Mouse (Mus musculus) hindbrain, embryonic 13.5 days (tissue): Measurements from ENCODE around the gene Mdp1. TPM values are rescaled to one million over a fixed set of nuclear protein-coding genes. Genes with fewer than 3 reads are reported as not detected.

ENCODE experiments used
- ATAC-seq: fragments of 200-750 bp; cut with Nextera tagmentation; 2 replicates; pipeline ENCODE4 v1.8.0; 2017; ENCODE audit warnings: moderate TSS enrichment; ENCODE audit not compliant: low FRiP score
- H3K27ac ChIP-seq: fragments of 300-500 bp; sonication (generic); 2 replicates; pipeline ENCODE4 v1.5.1; 2015; ENCODE audit warnings: inconsistent platforms, mild to moderate bottlenecking, moderate library complexity
- H3K27me3 ChIP-seq: fragments of 300-500 bp; sonication (generic); 2 replicates; pipeline ENCODE4 v1.6.1; 2015; ENCODE audit warnings: mild to moderate bottlenecking, inconsistent platforms
- H3K36me3 ChIP-seq: fragments of 300-500 bp; sonication (generic); 2 replicates; pipeline ENCODE4 v1.6.1; 2015; ENCODE audit warnings: mild to moderate bottlenecking, inconsistent platforms
- H3K4me1 ChIP-seq: fragments of 300-500 bp; sonication (generic); replicated peaks from 2 replicates; pipeline ENCODE4 v1.6.1; 2015; ENCODE audit warnings: inconsistent platforms
- H3K4me2 ChIP-seq: fragments of 300-500 bp; sonication (generic); 2 replicates; pipeline ENCODE4 v1.6.1; 2015; ENCODE audit warnings: inconsistent platforms, mild to moderate bottlenecking, moderate library complexity
- H3K4me3 ChIP-seq: fragments of 300-500 bp; sonication (generic); 2 replicates; pipeline ENCODE4 v1.5.1; 2015; ENCODE audit warnings: mild to moderate bottlenecking, inconsistent platforms
- H3K9ac ChIP-seq: fragments of 300-500 bp; sonication (generic); 2 replicates; pipeline ENCODE4 v1.6.1; 2015; ENCODE audit warnings: mild to moderate bottlenecking, inconsistent platforms
- H3K9me3 ChIP-seq: fragments of 300-500 bp; sonication (generic); 2 replicates; pipeline ENCODE4 v1.6.1; 2016; ENCODE audit warnings: inconsistent platforms
- WGBS: fragments of 180-500 bp; shearing (Covaris S2); methylation state at CpG from one replicate; pipeline ENCODE4 v1.1.7; 2015; 5-methylcytosine and 5-hydroxymethylcytosine counted together
- polyA plus RNA-seq: library from polyadenylated mRNA; unstranded; fragments of >200 nt; fragmentation: Nextera tagmentation; extraction: Ambion mirVana; gene quantifications from 2 replicates; pipeline ENCODE4 v1.2.1, GENCODE M21; 2015

The Mdp1 gene
- polyA plus RNA-seq, 1 experiment from 2014 or later, result 74.7 TPM

- no peak within 1 kb of the TSS for H3K27ac ChIP-seq
- no peak for ATAC-seq
- H3K9me3 ChIP-seq, result no peaks in the 10 kb centered on the region
- H3K4me3 ChIP-seq, result no peak within 1 kb of the TSS
- H3K9ac ChIP-seq, result 0 out of 2 replicates have a peak within 1 kb of the TSS, but pooled peaks have one; percentile 24
- peaks cover 35% of the 10 kb centered on the region for H3K4me1 ChIP-seq
- no peaks in the 10 kb centered on the region for H3K27me3 ChIP-seq
- WGBS, result 94% methylated on average over 9 of the region's 9 CpGs
- H3K4me2 ChIP-seq, result no peak within 1 kb of the TSS
- peaks cover 68% of the 10 kb centered on the region for H3K36me3 ChIP-seq
Observed at GRCm38 (mm10) chr14:55637795-55638194, 22.5 kb downstream of the Mdp1 start, which contains the start of gene Gm49378. Gene Gm49378 (minus strand): TSS chr14:55637895.

DNA sequence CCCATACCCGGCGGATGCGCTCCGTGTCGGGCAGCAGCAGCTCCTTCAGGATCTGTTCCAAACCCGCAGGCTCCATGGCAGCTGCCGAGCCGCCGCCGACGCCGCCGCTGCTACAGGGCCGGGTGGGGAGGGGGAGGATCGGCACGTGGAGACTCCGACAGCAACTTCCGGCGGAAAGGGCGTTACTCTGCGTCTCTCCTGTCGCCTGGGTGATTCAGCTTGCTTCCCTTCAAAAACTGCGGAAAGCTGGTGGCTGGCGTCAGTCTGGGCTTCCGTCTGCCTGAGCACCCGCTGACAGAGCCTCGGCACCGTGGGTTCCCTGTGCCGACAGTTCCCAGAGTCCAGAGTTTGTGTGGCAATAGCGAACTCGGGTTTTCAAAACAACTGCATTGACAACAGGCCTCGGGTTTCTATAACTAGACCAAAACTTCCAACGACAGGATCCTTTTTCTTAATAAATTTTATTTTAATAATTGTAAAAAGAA, 24.7 kb downstream of the Mdp1 start, which contains the start of gene Ipo4:
TSS of gene Ipo4 (minus strand) at position 435 of the 485 bp plus-strand sequence.
- Histone ChIP-seq H3K9ac (peak within 1 kb of the TSS; percentile 89), H3K27me3 (no peaks in the 10 kb centered on the region), H3K36me3 (peaks cover 80% of the 10 kb centered on the region), H3K4me1 (peaks cover 20% of the 10 kb centered on the region), H3K27ac (peak within 1 kb of the TSS; percentile 87), H3K9me3 (no peaks in the 10 kb centered on the region), H3K4me2 (peak within 1 kb of the TSS; percentile 93), H3K4me3 (peak within 1 kb of the TSS; percentile 73)
- 2% methylated on average over 33 of the region's 33 CpGs for WGBS
- ATAC-seq, result peak; percentile 88

- ATAC-seq, result peak; percentile 76
- H3K4me2 ChIP-seq, result peak overlapping the region; percentile 93
- H3K4me3 ChIP-seq, result peak overlapping the region; percentile 73
- 3% methylated on average over 23 of the region's 23 CpGs for WGBS
- H3K9ac ChIP-seq, result peak overlapping the region; percentile 89
- H3K36me3 ChIP-seq, result peaks cover 80% of the 10 kb centered on the region
- H3K27me3 ChIP-seq, result no peaks in the 10 kb centered on the region
- H3K27ac ChIP-seq, result peak overlapping the region; percentile 87
- peaks cover 20% of the 10 kb centered on the region for H3K4me1 ChIP-seq
- no peaks in the 10 kb centered on the region for H3K9me3 ChIP-seq
Observed at GRCm38 (mm10) chr14:55634874-55635522, 25.3 kb downstream of the Mdp1 start.

DNA sequence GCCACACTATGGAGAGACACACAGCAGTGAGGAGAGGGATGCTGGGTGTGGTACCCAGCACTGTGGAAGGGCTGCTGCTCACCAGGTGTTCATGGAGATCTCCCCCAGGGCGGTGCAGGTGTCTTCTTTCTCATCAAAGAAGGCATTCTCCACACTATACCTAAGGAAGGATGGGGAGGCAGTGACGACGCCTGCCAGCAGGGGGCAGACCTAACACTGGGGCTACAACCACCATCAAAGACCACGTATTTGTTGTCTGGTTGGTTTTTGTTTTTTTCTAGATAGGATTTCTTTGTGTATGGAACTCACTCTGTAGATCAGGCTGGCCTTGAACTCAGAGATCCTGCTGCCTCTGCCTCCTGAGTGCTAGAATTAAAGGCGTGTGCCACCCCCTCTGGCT, 31.0 kb downstream of the Mdp1 start:
- Histone ChIP-seq H3K4me3 (no peak overlapping the region), H3K9me3 (no peaks in the 10 kb centered on the region), H3K4me2 (no peak overlapping the region), H3K36me3 (peaks cover 99% of the 10 kb centered on the region), H3K4me1 (peaks cover 5% of the 10 kb centered on the region), H3K27me3 (no peaks in the 10 kb centered on the region), H3K27ac (no peak overlapping the region), H3K9ac (no peak overlapping the region)
- no peak for ATAC-seq
- 57% methylated on average over 5 of the region's 5 CpGs for WGBS

GRCm38 (mm10) chr14:55628077-55628827, 32.1 kb downstream of the Mdp1 start:
- no peaks in the 10 kb centered on the region for H3K9me3 ChIP-seq
- H3K9ac ChIP-seq, result no peak overlapping the region
- H3K36me3 ChIP-seq, result peaks cover 99% of the 10 kb centered on the region
- H3K27ac ChIP-seq, result no peak overlapping the region
- 93% methylated on average over 27 of the region's 27 CpGs for WGBS
- ATAC-seq, result no peak
- no peaks in the 10 kb centered on the region for H3K4me1 ChIP-seq
- no peak overlapping the region for H3K4me3 ChIP-seq
- no peaks in the 10 kb centered on the region for H3K27me3 ChIP-seq
- H3K4me2 ChIP-seq, result no peak overlapping the region

DNA sequence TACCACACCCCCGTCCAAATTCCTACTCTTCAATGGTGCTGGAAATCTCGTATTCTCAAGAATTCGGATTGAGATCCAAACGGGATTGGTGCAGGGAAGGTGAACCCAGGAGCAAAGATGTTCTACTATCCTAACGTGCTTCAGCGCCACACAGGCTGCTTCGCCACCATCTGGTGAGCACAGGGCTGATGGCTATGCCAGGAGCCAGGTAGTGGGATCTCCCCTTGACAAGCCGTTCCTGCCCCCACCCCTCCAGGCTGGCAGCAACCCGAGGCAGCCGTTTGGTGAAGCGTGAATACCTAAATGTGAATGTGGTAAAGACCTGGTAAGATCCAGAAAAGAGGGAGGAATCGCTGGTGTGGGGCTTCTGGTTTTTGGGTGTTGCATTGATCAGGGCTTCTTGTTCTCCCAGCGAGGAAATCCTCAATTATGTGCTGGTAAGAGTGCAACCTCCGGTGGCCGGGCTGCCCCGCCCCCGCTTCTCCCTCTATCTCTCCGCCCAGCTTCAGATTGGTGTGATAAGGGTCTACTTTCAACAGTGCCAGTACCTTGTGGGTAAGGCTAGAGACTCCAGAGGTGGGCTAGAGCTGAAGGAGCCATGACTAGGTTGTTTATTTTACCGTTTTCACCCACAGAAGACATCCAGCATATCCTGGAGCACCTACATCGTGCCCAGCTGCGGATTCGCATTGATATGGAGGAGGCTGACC, 41.7 kb downstream of the Mdp1 start:
- peak overlapping the region; percentile 42 for H3K4me2 ChIP-seq
- ATAC-seq, result peak; percentile 51; the same call in 1 of the 2 replicates
- 51% methylated on average over 22 of the region's 22 CpGs for WGBS
- peak overlapping the region; percentile 46 for H3K9ac ChIP-seq
- peak overlapping the region; percentile 12; the same call in 1 of the 2 replicates for H3K27ac ChIP-seq
- H3K9me3 ChIP-seq, result no peaks in the 10 kb centered on the region
- H3K4me3 ChIP-seq, result peak overlapping the region; percentile 33
- H3K27me3 ChIP-seq, result no peaks in the 10 kb centered on the region
- peaks cover 8% of the 10 kb centered on the region for H3K36me3 ChIP-seq
- peaks cover 4% of the 10 kb centered on the region; the same call in 1 of the 2 replicates for H3K4me1 ChIP-seq

GRCm38 (mm10) chr14:55617822-55618221, 42.5 kb downstream of the Mdp1 start, which contains the start of gene Rec8:
Gene Rec8 (plus strand): TSS chr14:55618037.
- Histone ChIP-seq H3K9ac (peak within 1 kb of the TSS; percentile 46), H3K27ac (peak within 1 kb of the TSS; percentile 12; the same call in 1 of the 2 replicates), H3K27me3 (no peaks in the 10 kb centered on the region), H3K4me3 (peak within 1 kb of the TSS; percentile 33), H3K4me2 (peak within 1 kb of the TSS; percentile 42), H3K9me3 (no peaks in the 10 kb centered on the region), H3K36me3 (peaks cover 1% of the 10 kb centered on the region; the same call in 1 of the 2 replicates), H3K4me1 (peaks cover 4% of the 10 kb centered on the region; the same call in 1 of the 2 replicates)
- WGBS, result 20% methylated on average over 21 of the region's 21 CpGs
- ATAC-seq, result peak; percentile 91

GRCm38 (mm10) chr14:55616844-55617243, 43.5 kb downstream of the Mdp1 start:
- Histone ChIP-seq H3K27me3 (no peaks in the 10 kb centered on the region), H3K36me3 (no peaks in the 10 kb centered on the region), H3K27ac (no peak overlapping the region), H3K4me1 (peaks cover 4% of the 10 kb centered on the region; the same call in 1 of the 2 replicates), H3K9me3 (no peaks in the 10 kb centered on the region), H3K4me3 (no peak overlapping the region), H3K4me2 (no peak overlapping the region), H3K9ac (no peak overlapping the region)
- ATAC-seq, result no peak
- 87% methylated on average over 2 of the region's 2 CpGs for WGBS

- H3K4me1 ChIP-seq, result peaks cover 4% of the 10 kb centered on the region; the same call in 1 of the 2 replicates
- H3K9me3 ChIP-seq, result no peaks in the 10 kb centered on the region
- H3K4me2 ChIP-seq, result no peak overlapping the region
- no peak overlapping the region for H3K9ac ChIP-seq
- 0 out of 2 replicates have a peak, but pooled peaks cover 2% of the 10 kb centered on the region for H3K36me3 ChIP-seq
- ATAC-seq, result no peak
- no peak overlapping the region for H3K4me3 ChIP-seq
- no peak overlapping the region for H3K27ac ChIP-seq
- 38% methylated on average over 2 of the region's 2 CpGs for WGBS
- no peaks in the 10 kb centered on the region for H3K27me3 ChIP-seq
Observed at GRCm38 (mm10) chr14:55615876-55616275, 44.4 kb downstream of the Mdp1 start.

GRCm38 (mm10) chr14:55614565-55615178, 45.6 kb downstream of the Mdp1 start:
- Histone ChIP-seq H3K4me2 (no peak overlapping the region), H3K9me3 (no peaks in the 10 kb centered on the region), H3K36me3 (peaks cover 10% of the 10 kb centered on the region), H3K27me3 (no peaks in the 10 kb centered on the region), H3K9ac (no peak overlapping the region), H3K27ac (no peak overlapping the region), H3K4me3 (no peak overlapping the region), H3K4me1 (peaks cover 4% of the 10 kb centered on the region; the same call in 1 of the 2 replicates)
- WGBS, result 85% methylated on average over 7 of the region's 7 CpGs
- ATAC-seq, result no peak

- no peak overlapping the region for H3K9ac ChIP-seq
- H3K36me3 ChIP-seq, result peaks cover 23% of the 10 kb centered on the region
Observed at GRCm38 (mm10) chr14:55613346-55613745, 47.0 kb downstream of the Mdp1 start.

More at GRCm38 (mm10) chr14:55613346-55613745, 47.0 kb downstream of the Mdp1 start:
- WGBS, result 74% methylated on average over 6 of the region's 6 CpGs
- Histone ChIP-seq H3K4me3 (no peak overlapping the region), H3K9me3 (no peaks in the 10 kb centered on the region), H3K4me1 (no peaks in the 10 kb centered on the region), H3K27ac (no peak overlapping the region), H3K27me3 (no peaks in the 10 kb centered on the region), H3K4me2 (no peak overlapping the region)
- ATAC-seq, result no peak
